Mouse (Mus musculus): ENCODE data around the gene Pard3. TPM values are rescaled to one million over a fixed set of nuclear protein-coding genes. Genes with fewer than 3 reads are reported as not detected.

Pard3 gene
- polyA plus RNA-seq, 1 experiment, result 58.8 TPM

- DNase-seq, result no peak
- H3K4me1 ChIP-seq (ENCODE audit: control insufficient read depth, insufficient read depth, low read length), result peaks cover 1% of the 10 kb centered on the region
- no peak overlapping the region for H3K4me3 ChIP-seq (replicated peaks; ENCODE audit: extremely low read depth, low read depth, low read length)
- TF ChIP-seq POLR2A (IDR thresholded peaks at IDR 0.05; ENCODE audit: borderline replicate concordance, extremely low read depth, low read depth, low read length) (no peak), CTCF (IDR thresholded peaks at IDR 0.05; ENCODE audit: insufficient read depth, low read length) (no peak)
- whole genome bisulfite sequencing, result 79% methylated on average over 6 of the region's 6 CpGs
These were observed 229.5 kb downstream of the Pard3 start for GRCm38 (mm10) chr8:127293025-127293729.

- TF ChIP-seq POLR2A (IDR thresholded peaks at IDR 0.05; ENCODE audit: borderline replicate concordance, extremely low read depth, low read depth, low read length), result no peak
- no peak for TF ChIP-seq CTCF (IDR thresholded peaks at IDR 0.05; ENCODE audit: insufficient read depth, low read length)
- Histone ChIP-seq H3K4me3 (replicated peaks; ENCODE audit: extremely low read depth, low read depth, low read length) (no peak overlapping the region), H3K4me1 (ENCODE audit: control insufficient read depth, insufficient read depth, low read length) (peaks cover 2% of the 10 kb centered on the region)
- 87% methylated on average over 6 of the region's 6 CpGs for WGBS
- no peak for DNase-seq
These were observed 230.4 kb downstream of the Pard3 start for GRCm38 (mm10) chr8:127294061-127294460.

GRCm38 (mm10) chr8:127295848-127296247 is 232.2 kb downstream of the Pard3 start:
- 90% methylated on average over 13 of the region's 13 CpGs for WGBS
- no peak for DNase-seq
- H3K4me3 ChIP-seq (replicated peaks; ENCODE audit: extremely low read depth, low read depth, low read length), result no peak overlapping the region
- peaks cover 4% of the 10 kb centered on the region for H3K4me1 ChIP-seq (ENCODE audit: control insufficient read depth, insufficient read depth, low read length)
- TF ChIP-seq CTCF (IDR thresholded peaks at IDR 0.05; ENCODE audit: insufficient read depth, low read length) (no peak), POLR2A (IDR thresholded peaks at IDR 0.05; ENCODE audit: borderline replicate concordance, extremely low read depth, low read depth, low read length) (no peak)

GRCm38 (mm10) chr8:127300493-127300892 is 236.8 kb downstream of the Pard3 start:
- TF ChIP-seq POLR2A (IDR thresholded peaks at IDR 0.05; ENCODE audit: borderline replicate concordance, extremely low read depth, low read depth, low read length), result no peak
- TF ChIP-seq CTCF (IDR thresholded peaks at IDR 0.05; ENCODE audit: insufficient read depth, low read length), result no peak
- 78% methylated on average over 5 of the region's 5 CpGs for WGBS
- no peak overlapping the region for H3K4me3 ChIP-seq (replicated peaks; ENCODE audit: extremely low read depth, low read depth, low read length)
- H3K4me1 ChIP-seq (ENCODE audit: control insufficient read depth, insufficient read depth, low read length), result peaks cover 9% of the 10 kb centered on the region
- DNase-seq, result no peak

GRCm38 (mm10) chr8:127302847-127303445 is 239.3 kb downstream of the Pard3 start:
- TF ChIP-seq POLR2A (IDR thresholded peaks at IDR 0.05; ENCODE audit: borderline replicate concordance, extremely low read depth, low read depth, low read length) (no peak), CTCF (IDR thresholded peaks at IDR 0.05; ENCODE audit: insufficient read depth, low read length) (no peak)
- no peak overlapping the region for H3K4me3 ChIP-seq (replicated peaks; ENCODE audit: extremely low read depth, low read depth, low read length)
- 60% methylated on average over 6 of the region's 6 CpGs for WGBS
- H3K4me1 ChIP-seq (ENCODE audit: control insufficient read depth, insufficient read depth, low read length), result peaks cover 9% of the 10 kb centered on the region
- DNase-seq, result no peak

- WGBS, result 90% methylated on average over 5 of the region's 5 CpGs
- TF ChIP-seq CTCF (IDR thresholded peaks at IDR 0.05; ENCODE audit: insufficient read depth, low read length) (no peak), POLR2A (IDR thresholded peaks at IDR 0.05; ENCODE audit: borderline replicate concordance, extremely low read depth, low read depth, low read length) (no peak)
- Histone ChIP-seq H3K4me1 (ENCODE audit: control insufficient read depth, insufficient read depth, low read length) (peaks cover 5% of the 10 kb centered on the region), H3K4me3 (replicated peaks; ENCODE audit: extremely low read depth, low read depth, low read length) (no peak overlapping the region)
- no peak for DNase-seq
These were observed 243.3 kb downstream of the Pard3 start for GRCm38 (mm10) chr8:127307026-127307425.

GRCm38 (mm10) chr8:127309363-127309762 is 245.7 kb downstream of the Pard3 start:
- TF ChIP-seq POLR2A (IDR thresholded peaks at IDR 0.05; ENCODE audit: borderline replicate concordance, extremely low read depth, low read depth, low read length) (no peak), CTCF (IDR thresholded peaks at IDR 0.05; ENCODE audit: insufficient read depth, low read length) (no peak)
- DNase-seq, result no peak
- 61% methylated on average over 1 of the region's 1 CpGs for WGBS
- no peak overlapping the region for H3K4me3 ChIP-seq (replicated peaks; ENCODE audit: extremely low read depth, low read depth, low read length)
- H3K4me1 ChIP-seq (ENCODE audit: control insufficient read depth, insufficient read depth, low read length), result no peaks in the 10 kb centered on the region

- H3K4me3 ChIP-seq (replicated peaks; ENCODE audit: extremely low read depth, low read depth, low read length), result no peak overlapping the region
- no peak for TF ChIP-seq POLR2A (IDR thresholded peaks at IDR 0.05; ENCODE audit: borderline replicate concordance, extremely low read depth, low read depth, low read length)
- no peak for TF ChIP-seq CTCF (IDR thresholded peaks at IDR 0.05; ENCODE audit: insufficient read depth, low read length)
- H3K4me1 ChIP-seq (ENCODE audit: control insufficient read depth, insufficient read depth, low read length), result peaks cover 6% of the 10 kb centered on the region
- DNase-seq, result no peak
- WGBS, result 8% methylated on average over 1 of the region's 1 CpGs
These were observed 252.1 kb downstream of the Pard3 start for GRCm38 (mm10) chr8:127315811-127316210.

- no peak for DNase-seq
- Histone ChIP-seq H3K4me1 (ENCODE audit: control insufficient read depth, insufficient read depth, low read length) (peaks cover 6% of the 10 kb centered on the region), H3K4me3 (replicated peaks; ENCODE audit: extremely low read depth, low read depth, low read length) (no peak overlapping the region)
- TF ChIP-seq POLR2A (IDR thresholded peaks at IDR 0.05; ENCODE audit: borderline replicate concordance, extremely low read depth, low read depth, low read length) (no peak), CTCF (IDR thresholded peaks at IDR 0.05; ENCODE audit: insufficient read depth, low read length) (no peak)
- WGBS, result 56% methylated on average over 1 of the region's 1 CpGs
These were observed 254.2 kb downstream of the Pard3 start for GRCm38 (mm10) chr8:127317914-127318313.

Data from lung, adult 2 months (tissue).